Mouse (Mus musculus) stomach, embryonic 14.5 days (tissue): ENCODE data around the gene Acsl6. TPM values are rescaled to one million over a fixed set of nuclear protein-coding genes. Genes with fewer than 3 reads are reported as not detected.
"Not testable (repeated sequence)": the region's sequence is repeated elsewhere in the genome, so short reads cannot be mapped to it uniquely, and the experiment has no call there.

Experiments used
- ATAC-seq: fragments of 200-750 bp; cut with Nextera tagmentation; 2 replicates; pipeline ENCODE4 v1.8.0; 2017; ENCODE audit warnings: low read depth, moderate TSS enrichment; ENCODE audit not compliant: insufficient number of reproducible peaks, insufficient read depth, low FRiP score
- H3K27ac ChIP-seq: fragments of 300-500 bp; sonication (generic); 2 replicates; pipeline ENCODE4 v1.5.1; 2014; ENCODE audit warnings: mild to moderate bottlenecking, low read length, moderate library complexity, mixed read lengths
- H3K27me3 ChIP-seq: fragments of 300-500 bp; sonication (generic); 2 replicates; pipeline ENCODE4 v1.6.1; 2014; ENCODE audit warnings: low read length, control low read depth, mixed read lengths; ENCODE audit not compliant: control insufficient read depth, insufficient read depth
- H3K36me3 ChIP-seq: fragments of 300-500 bp; sonication (generic); 2 replicates; pipeline ENCODE4 v1.6.1; 2014; ENCODE audit warnings: mild to moderate bottlenecking, control low read depth, low read length, moderate library complexity, mixed read lengths; ENCODE audit not compliant: control insufficient read depth, insufficient read depth
- H3K4me1 ChIP-seq: fragments of 300-500 bp; sonication (generic); 2 replicates; pipeline ENCODE4 v1.6.1; 2014; ENCODE audit warnings: low read length, control low read depth, mixed read lengths; ENCODE audit not compliant: control insufficient read depth, insufficient read depth
- H3K4me2 ChIP-seq: fragments of 300-500 bp; sonication (generic); replicated peaks from 2 replicates; pipeline ENCODE4 v1.6.1; 2014; ENCODE audit warnings: low read depth, low read length, control low read depth
- H3K4me3 ChIP-seq: fragments of 300-500 bp; sonication (generic); 2 replicates; pipeline ENCODE4 v1.5.1; 2014; ENCODE audit warnings: low read depth, low read length, control low read depth
- H3K9ac ChIP-seq: fragments of 300-500 bp; sonication (generic); replicated peaks from 2 replicates; pipeline ENCODE4 v1.6.1; 2014; ENCODE audit warnings: low read depth, mild to moderate bottlenecking, control low read depth, low read length, moderate library complexity, mixed read lengths
- H3K9me3 ChIP-seq: fragments of 300-500 bp; sonication (generic); 2 replicates; pipeline ENCODE4 v1.6.1; 2016; ENCODE audit warnings: low read depth, low read length, control low read depth; ENCODE audit not compliant: control insufficient read depth
- WGBS: fragments of 180-500 bp; shearing (Covaris S2); extraction: QIAGEN DNeasy Blood & Tissue Kit; methylation state at CpG from one replicate; pipeline ENCODE4 v1.1.7; 2014; 5-methylcytosine and 5-hydroxymethylcytosine counted together
- polyA plus RNA-seq: library from polyadenylated mRNA; unstranded; fragments of >200 nt; fragmentation: Nextera tagmentation; extraction: Ambion mirVana; gene quantifications from 2 replicates; pipeline ENCODE4 v1.2.1, GENCODE M21; 2014

Acsl6 gene
- polyA plus RNA-seq, 1 experiment from 2014 or later, result 2.4 TPM

GRCm38 (mm10) chr11:54391326-54391725 lies 87.7 kb downstream of the Acsl6 start:
- no peak for ATAC-seq
- Histone ChIP-seq H3K4me1 (no peaks in the 10 kb centered on the region), H3K36me3 (no peaks in the 10 kb centered on the region), H3K4me2 (no peak overlapping the region), H3K9me3 (no peaks in the 10 kb centered on the region), H3K27me3 (no peaks in the 10 kb centered on the region), H3K4me3 (no peak overlapping the region), H3K27ac (no peak overlapping the region), H3K9ac (no peak overlapping the region)
- 84% methylated on average over 4 of the region's 4 CpGs for WGBS

GRCm38 (mm10) chr11:54396686-54397085 lies 93.1 kb downstream of the Acsl6 start:
- Histone ChIP-seq H3K36me3 (no peaks in the 10 kb centered on the region), H3K9me3 (no peaks in the 10 kb centered on the region), H3K9ac (no peak overlapping the region), H3K27ac (no peak overlapping the region), H3K27me3 (no peaks in the 10 kb centered on the region), H3K4me2 (no peak overlapping the region), H3K4me1 (no peaks in the 10 kb centered on the region), H3K4me3 (no peak overlapping the region)
- WGBS, result 78% methylated on average over 1 of the region's 1 CpGs
- no peak for ATAC-seq

GRCm38 (mm10) chr11:54398058-54398457 lies 94.5 kb downstream of the Acsl6 start:
- H3K4me2 ChIP-seq, result no peak overlapping the region
- 31% methylated on average over 4 of the region's 4 CpGs for WGBS
- no peaks in the 10 kb centered on the region for H3K4me1 ChIP-seq
- no peak overlapping the region for H3K4me3 ChIP-seq
- no peaks in the 10 kb centered on the region for H3K36me3 ChIP-seq
- no peak for ATAC-seq
- H3K9me3 ChIP-seq, result no peaks in the 10 kb centered on the region
- H3K27me3 ChIP-seq, result no peaks in the 10 kb centered on the region
- H3K9ac ChIP-seq, result no peak overlapping the region
- H3K27ac ChIP-seq, result no peak overlapping the region

DNA sequence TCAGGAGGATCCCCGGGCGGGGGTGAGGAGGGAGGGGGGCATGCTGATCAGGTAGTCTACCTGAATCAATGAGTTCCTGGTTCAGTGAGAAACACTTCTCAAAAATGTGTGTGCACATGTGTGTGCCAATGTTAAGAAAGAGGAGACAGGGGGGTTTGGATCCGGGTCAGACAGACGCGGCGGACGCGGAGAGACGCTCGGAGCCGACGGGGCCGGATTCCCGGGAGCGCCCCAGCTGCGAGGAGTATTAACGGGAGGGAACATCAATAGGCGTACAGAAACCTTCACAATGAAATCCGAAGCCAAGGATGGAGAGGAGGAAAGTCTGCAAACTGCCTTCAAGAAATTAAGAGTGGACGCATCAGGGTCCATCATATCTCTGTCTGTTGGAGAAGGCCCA lies 97.2 kb downstream of the Acsl6 start:
- H3K4me2 ChIP-seq, ATAC-seq, H3K4me1 ChIP-seq, H3K9me3 ChIP-seq, H3K4me3 ChIP-seq, H3K27me3 ChIP-seq, H3K36me3 ChIP-seq, H3K9ac ChIP-seq, H3K27ac ChIP-seq: not testable (repeated sequence)
- WGBS, result 90% methylated on average over 20 of the region's 20 CpGs

GRCm38 (mm10) chr11:54404885-54405284 lies 101.3 kb downstream of the Acsl6 start:
- Histone ChIP-seq H3K9ac (no peak overlapping the region), H3K4me1 (no peaks in the 10 kb centered on the region), H3K27me3 (no peaks in the 10 kb centered on the region), H3K9me3 (no peaks in the 10 kb centered on the region), H3K4me2 (no peak overlapping the region), H3K36me3 (no peaks in the 10 kb centered on the region), H3K27ac (no peak overlapping the region), H3K4me3 (no peak overlapping the region)
- ATAC-seq, result no peak
- 75% methylated on average over 4 of the region's 4 CpGs for WGBS

DNA sequence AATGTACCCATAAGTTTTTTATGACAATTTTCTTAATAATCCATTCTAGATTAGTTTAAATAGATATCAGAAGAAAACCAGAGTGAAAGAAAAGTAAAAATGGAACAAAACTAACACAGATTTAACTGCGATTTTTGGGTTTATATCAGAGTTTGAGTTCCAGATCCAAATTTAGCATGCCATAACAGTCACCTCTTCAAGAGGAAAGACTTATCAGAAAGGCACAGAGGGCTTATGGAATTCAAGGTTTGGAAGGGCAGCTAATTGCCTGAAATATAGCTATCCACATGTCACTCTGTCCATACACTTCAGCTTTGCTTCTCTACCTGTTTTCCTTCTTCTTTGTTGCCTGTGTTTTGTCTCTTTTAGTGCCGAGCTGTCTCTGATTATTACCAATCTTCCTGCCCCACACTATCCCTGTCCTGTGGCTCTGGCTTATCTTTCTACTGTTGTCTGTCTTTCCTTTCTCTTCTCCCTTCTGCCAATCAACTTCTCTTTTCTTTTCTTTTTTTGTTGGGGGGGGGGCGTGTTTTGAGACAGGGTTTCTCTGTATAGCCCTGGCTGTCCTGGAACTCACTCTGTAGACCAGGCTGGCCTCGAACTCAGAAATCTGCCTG lies 103.4 kb downstream of the Acsl6 start:
- H3K9me3 ChIP-seq, result no peaks in the 10 kb centered on the region
- H3K36me3 ChIP-seq, result no peaks in the 10 kb centered on the region
- no peak overlapping the region for H3K9ac ChIP-seq
- ATAC-seq, result no peak
- no peak overlapping the region for H3K4me2 ChIP-seq
- no peaks in the 10 kb centered on the region for H3K4me1 ChIP-seq
- H3K27me3 ChIP-seq, result no peaks in the 10 kb centered on the region
- H3K4me3 ChIP-seq, result no peak overlapping the region
- whole genome bisulfite sequencing, result 82% methylated on average over 4 of the region's 4 CpGs
- no peak overlapping the region for H3K27ac ChIP-seq

DNA sequence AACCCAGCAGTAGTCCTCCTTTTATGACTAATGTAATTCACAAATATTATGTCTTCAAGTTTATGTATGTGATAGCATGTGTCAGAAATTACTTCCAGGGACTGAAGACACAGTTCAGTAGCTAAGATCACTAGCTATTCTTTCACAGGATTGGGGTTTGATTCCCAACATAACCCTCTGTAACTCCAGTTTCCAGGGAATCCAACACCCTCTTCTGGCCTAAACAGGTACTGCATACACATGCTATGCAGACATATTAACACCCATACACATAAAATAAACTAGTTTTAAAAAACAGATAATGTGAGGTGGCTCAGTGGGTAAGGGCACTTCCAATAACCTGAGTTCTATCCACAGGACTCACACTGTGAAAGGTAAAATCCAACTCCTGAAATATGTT lies 107.0 kb downstream of the Acsl6 start:
- no peaks in the 10 kb centered on the region for H3K9me3 ChIP-seq
- no peak overlapping the region for H3K9ac ChIP-seq
- no peaks in the 10 kb centered on the region for H3K36me3 ChIP-seq
- no peaks in the 10 kb centered on the region for H3K27me3 ChIP-seq
- no peak overlapping the region for H3K4me3 ChIP-seq
- no peaks in the 10 kb centered on the region for H3K4me1 ChIP-seq
- no peak overlapping the region for H3K4me2 ChIP-seq
- H3K27ac ChIP-seq, result no peak overlapping the region
- no peak for ATAC-seq

DNA sequence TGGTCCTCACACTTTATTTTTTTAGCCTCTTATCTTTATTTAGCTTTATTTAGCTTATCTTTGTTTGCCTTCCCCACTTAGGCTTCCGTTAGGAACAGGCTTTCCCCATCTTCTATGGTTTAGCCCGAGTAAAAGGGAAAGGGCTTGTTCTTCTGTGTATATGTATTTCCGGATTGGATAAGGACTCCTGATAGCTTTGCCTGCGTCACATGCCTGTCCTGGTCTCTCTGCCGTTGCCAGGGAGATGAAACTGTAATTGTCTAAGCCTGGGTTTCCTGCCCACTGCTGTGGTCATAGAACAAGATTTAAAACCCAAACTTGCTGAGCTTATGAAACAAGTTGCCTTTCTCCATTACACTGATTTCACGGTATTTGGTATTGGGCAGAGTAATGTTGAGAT lies 109.4 kb downstream of the Acsl6 start:
- H3K27me3 ChIP-seq, result no peaks in the 10 kb centered on the region
- no peak overlapping the region for H3K4me3 ChIP-seq
- no peaks in the 10 kb centered on the region for H3K4me1 ChIP-seq
- no peaks in the 10 kb centered on the region for H3K9me3 ChIP-seq
- ATAC-seq, result peak; percentile 82
- no peaks in the 10 kb centered on the region for H3K36me3 ChIP-seq
- 19% methylated on average over 6 of the region's 6 CpGs for WGBS
- no peak overlapping the region for H3K4me2 ChIP-seq
- no peak overlapping the region for H3K9ac ChIP-seq
- H3K27ac ChIP-seq, result no peak overlapping the region
